Mouse (Mus musculus) liver, embryonic 14.5 days (tissue): Measurements from ENCODE around the gene Zbtb8a. TPM values are rescaled to one million over a fixed set of nuclear protein-coding genes. Genes with fewer than 3 reads are reported as not detected.

ENCODE experiments used
- ATAC-seq: fragments of 200-750 bp; cut with Nextera tagmentation; 2 replicates; pipeline ENCODE4 v1.8.0; 2017; ENCODE audit warnings: moderate number of reproducible peaks, mild to moderate bottlenecking, moderate library complexity; ENCODE audit not compliant: insufficient read depth
- DNase-seq, 3 experiments: peaks; one replicate each; pipeline ENCODE4 v3.0.0-alpha.2; 2012 to 2013; ENCODE audit warnings: low read depth in 3 of 3, low spot score in 3 of 3
- H3K27ac ChIP-seq: fragments of 300-500 bp; sonication (generic); 2 replicates; pipeline ENCODE4 v1.5.1; 2014; ENCODE audit warnings: moderate library complexity, mild to moderate bottlenecking, control low read depth, inconsistent platforms
- H3K27me3 ChIP-seq: fragments of 300-500 bp; sonication (generic); 2 replicates; pipeline ENCODE4 v1.6.1; 2014; ENCODE audit warnings: mild to moderate bottlenecking, low read length, moderate library complexity; ENCODE audit not compliant: control insufficient read depth, insufficient read depth
- H3K36me3 ChIP-seq: fragments of 300-500 bp; sonication (generic); replicated peaks from 2 replicates; pipeline ENCODE4 v1.6.1; 2014; ENCODE audit warnings: low read depth; ENCODE audit not compliant: control insufficient read depth, insufficient read depth
- H3K4me1 ChIP-seq, 2 experiments: fragments of 200-500 bp in 1 of 2; fragments of 300-500 bp in 1 of 2; sonication (generic) in 1 of 2; replicated peaks; 2 replicates each; pipeline ENCODE4 v1.6.1; 2012 to 2014; ENCODE audit warnings: antibody characterized with exemption in 1 of 2, inconsistent platforms in 1 of 2, low read length in 1 of 2; ENCODE audit not compliant: control insufficient read depth in 2 of 2, insufficient read depth in 2 of 2
- H3K4me2 ChIP-seq: fragments of 300-500 bp; sonication (generic); 2 replicates; pipeline ENCODE4 v1.6.1; 2014; ENCODE audit warnings: low read depth, mild to moderate bottlenecking, control low read depth, moderate library complexity
- H3K4me3 ChIP-seq, 2 experiments: fragments of 200-500 bp in 1 of 2; fragments of 300-500 bp in 1 of 2; sonication (generic) in 1 of 2; 2 replicates each; pipeline ENCODE4 v1.5.1; 2012 to 2014; ENCODE audit warnings: low read depth in 2 of 2, low read length in 2 of 2, mild to moderate bottlenecking in 2 of 2, control low read depth in 1 of 2, inconsistent platforms in 1 of 2, moderate library complexity in 1 of 2; ENCODE audit not compliant: insufficient read depth in 1 of 2
- H3K9ac ChIP-seq: fragments of 300-500 bp; sonication (generic); replicated peaks from 2 replicates; pipeline ENCODE4 v1.6.1; 2014; ENCODE audit warnings: mild to moderate bottlenecking, control low read depth, moderate library complexity
- H3K9me3 ChIP-seq: fragments of 300-500 bp; sonication (generic); 2 replicates; pipeline ENCODE4 v1.6.1; 2016; ENCODE audit warnings: low read length, mixed read lengths; ENCODE audit not compliant: control insufficient read depth
- CTCF ChIP-seq: IDR thresholded peaks from 2 replicates; pipeline ENCODE4 v1.5.1; 2016; ENCODE audit warnings: antibody characterized with exemption, low read depth, control low read depth
- EP300 ChIP-seq: IDR thresholded peaks from 2 replicates; pipeline ENCODE4 v1.6.1; 2016; ENCODE audit warnings: antibody characterized with exemption, low read depth
- WGBS: fragments of 180-500 bp; shearing (Covaris S2); extraction: QIAGEN DNeasy Blood & Tissue Kit; methylation state at CpG from one replicate; pipeline ENCODE4 v1.1.7; 2014; ENCODE audit not compliant: insufficient replicate concordance; 5-methylcytosine and 5-hydroxymethylcytosine counted together
- polyA plus RNA-seq, 2 experiments: library from polyadenylated mRNA; depleted of rRNA in 1 of 2; stranded (reverse) in 1 of 2; unstranded in 1 of 2; fragments of >200 nt; fragmentation: Nextera tagmentation in 1 of 2; extraction: Ambion mirVana in 1 of 2; gene quantifications; 2 replicates each; pipeline versions ENCODE4 v1.2.1 to v1.2.3; 2012 to 2014

Zbtb8a gene
- polyA plus RNA-seq, 2 experiments: 0.41 to 2.1 TPM

- Histone ChIP-seq H3K4me1 (0 out of 4 replicates have a peak, but pooled peaks cover 4 to 6% of the 10 kb centered on the region in 2 experiments), H3K27me3 (no peaks in the 10 kb centered on the region), H3K4me2 (peak overlapping the region; percentile 68), H3K36me3 (no peaks in the 10 kb centered on the region), H3K9ac (peak overlapping the region; percentile 51), H3K9me3 (no peaks in the 10 kb centered on the region), H3K4me3 (peak overlapping the region; percentile 18 to 50; a peak in 3 of 4 replicates), H3K27ac (no peak overlapping the region)
- WGBS: 3% methylated on average over 25 of the region's 25 CpGs
- DNase-seq (peak in 2 of 3 experiments; percentile 10 to 35), ATAC-seq (peak; percentile 60; the same call in 1 of the 2 replicates)
- TF ChIP-seq EP300 (no peak), CTCF (peak; percentile 60)
Observed at GRCm38 (mm10) chr4:129406447-129406846, 28.5 kb upstream of the Zbtb8a start.

GRCm38 (mm10) chr4:129399813-129400212, 21.9 kb upstream of the Zbtb8a start:
- no peak overlapping the region for H3K27ac ChIP-seq
- no peaks in the 10 kb centered on the region for H3K4me1 ChIP-seq
- no peak overlapping the region for H3K4me2 ChIP-seq
- ATAC-seq (no peak), DNase-seq (no peak)
- TF ChIP-seq EP300: no peak
- no peak for TF ChIP-seq CTCF
- no peaks in the 10 kb centered on the region for H3K36me3 ChIP-seq
- 69% methylated on average over 4 of the region's 4 CpGs for WGBS
- H3K4me3 ChIP-seq: no peak overlapping the region
- no peaks in the 10 kb centered on the region for H3K27me3 ChIP-seq
- no peak overlapping the region for H3K9ac ChIP-seq
- no peaks in the 10 kb centered on the region for H3K9me3 ChIP-seq

GRCm38 (mm10) chr4:129396960-129397359, 19.0 kb upstream of the Zbtb8a start:
- H3K36me3 ChIP-seq: no peaks in the 10 kb centered on the region
- TF ChIP-seq EP300 (no peak), CTCF (no peak)
- no peak overlapping the region for H3K4me3 ChIP-seq
- H3K9me3 ChIP-seq: no peaks in the 10 kb centered on the region
- H3K27ac ChIP-seq: no peak overlapping the region
- WGBS: 79% methylated on average over 3 of the region's 3 CpGs
- no peak overlapping the region for H3K9ac ChIP-seq
- DNase-seq (no peak), ATAC-seq (no peak)
- no peaks in the 10 kb centered on the region for H3K27me3 ChIP-seq
- H3K4me2 ChIP-seq: no peak overlapping the region
- H3K4me1 ChIP-seq: no peaks in the 10 kb centered on the region

GRCm38 (mm10) chr4:129394089-129394870, 16.4 kb upstream of the Zbtb8a start:
- Histone ChIP-seq H3K4me3 (no peak overlapping the region), H3K9ac (no peak overlapping the region), H3K9me3 (no peaks in the 10 kb centered on the region), H3K4me1 (no peaks in the 10 kb centered on the region), H3K27ac (no peak overlapping the region), H3K4me2 (no peak overlapping the region), H3K27me3 (no peaks in the 10 kb centered on the region), H3K36me3 (no peaks in the 10 kb centered on the region)
- WGBS: 49% methylated on average over 12 of the region's 12 CpGs
- DNase-seq: no peak
- no peak for TF ChIP-seq CTCF
- ATAC-seq: no peak

- 71% methylated on average over 7 of the region's 7 CpGs for WGBS
- no peak for DNase-seq
Observed at GRCm38 (mm10) chr4:129390936-129391557, 13.1 kb upstream of the Zbtb8a start.

More at GRCm38 (mm10) chr4:129390936-129391557, 13.1 kb upstream of the Zbtb8a start:
- Histone ChIP-seq H3K36me3 (no peaks in the 10 kb centered on the region), H3K27ac (no peak overlapping the region), H3K9me3 (no peaks in the 10 kb centered on the region), H3K4me2 (no peak overlapping the region), H3K4me3 (no peak overlapping the region), H3K27me3 (no peaks in the 10 kb centered on the region), H3K9ac (no peak overlapping the region), H3K4me1 (peaks cover 7 to 8% of the 10 kb centered on the region in 2 experiments)
- no peak for ATAC-seq
- TF ChIP-seq CTCF: no peak
- TF ChIP-seq EP300: no peak
